Mouse (Mus musculus) heart, embryonic 11.5 days (tissue): Measurements from ENCODE around the gene Kcnh4. TPM values are rescaled to one million over a fixed set of nuclear protein-coding genes. Genes with fewer than 3 reads are reported as not detected.

Experiments used
- ATAC-seq: fragments of 200-750 bp; cut with Nextera tagmentation; replicated peaks from 2 replicates; pipeline ENCODE4 v1.8.0; 2017; ENCODE audit warnings: moderate library complexity; ENCODE audit not compliant: insufficient number of reproducible peaks, low FRiP score, low TSS enrichment
- H3K27ac ChIP-seq: fragments of 300-500 bp; sonication (generic); 2 replicates; pipeline ENCODE4 v1.5.1; 2014; ENCODE audit warnings: mild to moderate bottlenecking, low read depth, low read length
- H3K27me3 ChIP-seq: fragments of 300-500 bp; sonication (generic); 2 replicates; pipeline ENCODE4 v1.6.1; 2014; ENCODE audit warnings: mild to moderate bottlenecking, low read length, mixed read lengths; ENCODE audit not compliant: control insufficient read depth, insufficient read depth
- H3K36me3 ChIP-seq: fragments of 300-500 bp; sonication (generic); 2 replicates; pipeline ENCODE4 v1.6.1; 2014; ENCODE audit warnings: mild to moderate bottlenecking, low read length, moderate library complexity, mixed read lengths; ENCODE audit not compliant: control insufficient read depth, insufficient read depth
- H3K4me1 ChIP-seq: fragments of 300-500 bp; sonication (generic); 2 replicates; pipeline ENCODE4 v1.6.1; 2014; ENCODE audit warnings: low read length; ENCODE audit not compliant: control insufficient read depth, insufficient read depth
- H3K4me2 ChIP-seq: fragments of 300-500 bp; sonication (generic); 2 replicates; pipeline ENCODE4 v1.6.1; 2014; ENCODE audit warnings: mild to moderate bottlenecking, moderate library complexity
- H3K4me3 ChIP-seq: fragments of 300-500 bp; sonication (generic); 2 replicates; pipeline ENCODE4 v1.5.1; 2014; ENCODE audit warnings: low read depth, low read length
- H3K9ac ChIP-seq: fragments of 300-500 bp; sonication (generic); 2 replicates; pipeline ENCODE4 v1.6.1; 2014; ENCODE audit warnings: mild to moderate bottlenecking, low read depth, low read length, moderate library complexity
- H3K9me3 ChIP-seq: fragments of 300-500 bp; sonication (generic); replicated peaks from 2 replicates; pipeline ENCODE4 v1.6.1; 2016; ENCODE audit warnings: low read length; ENCODE audit not compliant: control insufficient read depth
- WGBS: fragments of 180-500 bp; shearing (Covaris S2); extraction: QIAGEN DNeasy Blood & Tissue Kit; methylation state at CpG from one replicate; pipeline ENCODE4 v1.1.7; 2014; ENCODE audit not compliant: insufficient replicate concordance; 5-methylcytosine and 5-hydroxymethylcytosine counted together
- polyA plus RNA-seq: library from polyadenylated mRNA; unstranded; fragments of >200 nt; fragmentation: Nextera tagmentation; extraction: Ambion mirVana; gene quantifications from 2 replicates; pipeline ENCODE4 v1.2.1, GENCODE M21; 2014

Gene Kcnh4
- polyA plus RNA-seq, 1 experiment from 2014 or later = not detected

GRCm38 (mm10) chr11:100714534-100714915 lies 45.2 kb downstream of the Kcnh4 start:
- peak overlapping the region; percentile 33 for H3K4me3 ChIP-seq
- peak overlapping the region; percentile 61 for H3K9ac ChIP-seq
- H3K36me3 ChIP-seq = peaks cover 16% of the 10 kb centered on the region
- no peaks in the 10 kb centered on the region for H3K9me3 ChIP-seq
- peaks cover 23% of the 10 kb centered on the region for H3K4me1 ChIP-seq
- no peaks in the 10 kb centered on the region for H3K27me3 ChIP-seq
- no peak; the same call in 1 of the 2 replicates for ATAC-seq
- peak overlapping the region; percentile 31 for H3K27ac ChIP-seq
- H3K4me2 ChIP-seq = peak overlapping the region; percentile 67
- 37% methylated on average over 6 of the region's 6 CpGs for WGBS

DNA sequence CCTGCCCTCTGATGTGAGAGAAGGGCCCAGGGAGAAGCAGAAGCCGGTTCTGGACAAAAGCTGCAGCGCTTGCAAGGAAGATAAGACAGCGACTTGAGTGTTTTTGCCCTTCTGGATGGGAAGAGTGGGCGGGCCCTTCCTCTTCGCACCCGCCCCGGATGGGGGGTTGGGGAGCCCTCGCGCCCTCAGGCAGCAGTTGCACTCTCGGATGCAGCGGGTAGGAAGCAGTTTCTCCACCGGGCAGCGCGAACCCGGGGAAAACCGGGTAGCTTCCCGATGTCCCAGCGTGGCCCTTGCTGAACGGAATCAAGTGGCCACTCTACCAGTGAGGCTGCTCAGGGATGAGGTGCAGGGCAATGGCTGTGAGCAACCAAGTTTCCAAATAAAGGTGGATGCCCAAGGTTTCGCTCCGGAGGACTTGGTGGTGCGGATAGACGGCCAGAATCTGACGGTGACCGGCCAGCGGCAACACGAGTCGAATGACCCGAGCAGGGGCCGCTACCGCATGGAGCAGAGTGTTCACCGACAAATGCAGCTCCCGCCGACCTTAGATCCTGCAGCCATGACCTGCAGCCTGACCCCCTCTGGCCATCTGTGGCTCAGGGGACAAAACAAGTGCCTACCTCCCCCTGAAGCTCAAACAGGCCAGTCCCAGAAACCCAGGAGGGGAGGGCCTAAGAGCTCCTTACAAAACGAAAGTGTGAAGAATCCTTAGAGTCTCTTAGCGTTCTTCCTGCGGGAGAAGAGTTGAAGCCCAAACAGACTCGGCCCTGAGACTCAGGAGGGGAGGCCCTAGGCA lies 45.8 kb downstream of the Kcnh4 start, which contains the start of gene Hspb9:
TSS of gene Hspb9 (plus strand) at position 116 of the 799 bp plus-strand sequence.
- peak within 1 kb of the TSS; percentile 33 for H3K4me3 ChIP-seq
- peak within 1 kb of the TSS; percentile 67 for H3K4me2 ChIP-seq
- H3K27me3 ChIP-seq = no peaks in the 10 kb centered on the region
- 0 out of 2 replicates have a peak, but pooled peaks have one; percentile 16 for ATAC-seq
- 3% methylated on average over 38 of the region's 38 CpGs for WGBS
- H3K27ac ChIP-seq = peak within 1 kb of the TSS; percentile 31
- H3K9me3 ChIP-seq = no peaks in the 10 kb centered on the region
- H3K9ac ChIP-seq = peak within 1 kb of the TSS; percentile 61
- H3K36me3 ChIP-seq = peaks cover 18% of the 10 kb centered on the region
- peaks cover 23% of the 10 kb centered on the region for H3K4me1 ChIP-seq

DNA sequence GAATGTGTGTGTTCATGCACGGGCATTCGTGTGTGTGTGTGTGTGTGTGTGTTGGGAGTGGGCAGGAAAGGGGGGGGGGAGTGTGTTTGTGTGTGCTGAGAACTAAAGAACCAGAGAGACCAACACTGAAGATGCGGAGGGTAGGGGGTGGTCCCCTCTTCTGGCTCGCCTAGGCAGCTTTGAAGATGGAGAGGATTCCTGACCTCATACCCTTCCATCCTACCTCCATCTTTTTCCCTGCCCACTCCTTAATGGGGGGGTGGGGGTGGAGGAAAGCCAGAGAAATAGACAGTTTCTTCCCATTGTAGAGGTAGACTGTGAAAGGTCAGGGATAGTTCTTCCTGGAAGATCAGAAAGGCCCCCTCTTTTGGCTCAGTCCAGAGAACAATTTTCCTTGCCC lies 46.6 kb downstream of the Kcnh4 start:
- peaks cover 19% of the 10 kb centered on the region for H3K36me3 ChIP-seq
- 61% methylated on average over 4 of the region's 4 CpGs for WGBS
- no peak overlapping the region for H3K9ac ChIP-seq

DNA sequence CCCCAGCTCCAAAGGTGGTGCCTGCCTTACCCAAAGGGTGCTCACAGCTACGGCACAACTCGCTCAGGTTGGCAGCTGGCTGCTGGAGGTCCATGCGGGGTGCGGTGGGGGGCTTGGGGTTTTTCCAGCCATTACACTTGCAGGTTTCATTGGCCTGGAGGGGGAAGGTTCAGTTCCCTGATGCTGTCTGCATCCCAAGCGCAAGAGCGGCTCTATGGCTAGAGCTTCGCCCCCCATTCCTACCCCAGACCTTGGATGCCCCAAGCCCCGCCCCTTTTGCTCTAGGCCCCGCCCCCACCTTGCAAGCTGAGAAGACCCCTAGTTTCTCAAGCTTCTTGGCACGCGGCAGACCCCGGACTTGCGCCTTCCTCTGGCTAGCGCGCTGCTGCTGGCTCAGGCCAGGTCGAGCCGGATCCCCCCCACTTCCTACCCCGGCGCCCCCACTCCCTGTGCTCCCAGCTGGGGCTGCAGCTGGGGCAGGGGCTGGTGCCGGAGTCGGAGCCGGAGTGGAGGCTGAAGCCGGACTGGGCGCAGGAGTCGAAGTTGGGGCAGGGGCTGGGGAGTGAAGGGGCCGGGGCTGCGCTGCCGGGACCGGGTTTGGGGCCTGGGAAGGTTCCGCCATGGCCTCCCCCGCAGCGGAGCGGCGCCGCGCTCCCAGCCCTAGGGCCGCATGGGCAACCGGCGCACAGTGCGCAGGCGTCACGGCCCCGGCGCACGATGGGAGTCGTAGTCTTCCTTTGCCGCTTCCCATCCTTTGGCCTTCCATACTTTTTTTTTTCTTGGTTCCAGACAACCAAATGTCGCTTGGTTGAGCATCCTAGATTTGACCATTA lies 47.7 kb downstream of the Kcnh4 start, which contains the start of gene Kat2a:
TSS of gene Kat2a (minus strand) at position 683 of the 833 bp plus-strand sequence.
- H3K36me3 ChIP-seq = peaks cover 14% of the 10 kb centered on the region; the same call in 1 of the 2 replicates
- H3K4me2 ChIP-seq = peak within 1 kb of the TSS; percentile 67
- peak within 1 kb of the TSS; percentile 36 for H3K27ac ChIP-seq
- peak within 1 kb of the TSS; percentile 92 for H3K9ac ChIP-seq
- 3% methylated on average over 48 of the region's 48 CpGs for WGBS
- H3K9me3 ChIP-seq = no peaks in the 10 kb centered on the region
- peaks cover 23% of the 10 kb centered on the region for H3K4me1 ChIP-seq
- H3K4me3 ChIP-seq = peak within 1 kb of the TSS; percentile 88
- peak; percentile 80 for ATAC-seq
- H3K27me3 ChIP-seq = no peaks in the 10 kb centered on the region

More for the DNA sequence above, 46.6 kb downstream of the Kcnh4 start:
- H3K27me3 ChIP-seq = no peaks in the 10 kb centered on the region
- no peak overlapping the region for H3K4me3 ChIP-seq
- no peak for ATAC-seq
- H3K27ac ChIP-seq = peak overlapping the region; percentile 31
- H3K9me3 ChIP-seq = no peaks in the 10 kb centered on the region
- H3K4me1 ChIP-seq = peaks cover 23% of the 10 kb centered on the region
- H3K4me2 ChIP-seq = peak overlapping the region; percentile 67

- Histone ChIP-seq H3K27ac (no peak overlapping the region), H3K9me3 (no peaks in the 10 kb centered on the region), H3K27me3 (no peaks in the 10 kb centered on the region), H3K4me2 (peak overlapping the region; percentile 62; the same call in 1 of the 2 replicates), H3K4me3 (no peak overlapping the region), H3K4me1 (peaks cover 23% of the 10 kb centered on the region), H3K9ac (no peak overlapping the region), H3K36me3 (peaks cover 13% of the 10 kb centered on the region)
- WGBS = 76% methylated on average over 4 of the region's 4 CpGs
- ATAC-seq = no peak
Observed at GRCm38 (mm10) chr11:100710977-100711376, 48.8 kb downstream of the Kcnh4 start.

DNA sequence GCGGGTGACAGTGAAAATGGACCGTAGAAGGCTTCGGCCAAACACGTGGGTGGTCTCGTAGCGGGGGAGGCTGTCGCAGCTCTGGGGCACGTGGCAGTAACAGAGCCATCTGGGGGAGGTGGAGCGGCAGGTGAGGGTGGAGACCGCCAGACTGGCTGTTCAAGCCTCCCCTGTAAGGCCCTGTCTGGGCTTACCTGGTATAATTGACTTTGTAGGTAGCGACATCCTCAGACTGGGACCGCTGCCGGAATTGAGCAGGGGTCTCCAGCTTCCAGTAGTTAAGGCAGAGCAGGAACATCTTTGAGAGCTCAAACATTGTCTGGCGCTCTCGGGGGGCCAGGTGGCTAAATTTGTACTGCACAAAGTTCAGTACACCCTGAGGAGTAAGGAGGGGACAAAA lies 49.2 kb downstream of the Kcnh4 start:
- Histone ChIP-seq H3K27me3 (no peaks in the 10 kb centered on the region), H3K36me3 (peaks cover 10% of the 10 kb centered on the region), H3K9me3 (no peaks in the 10 kb centered on the region), H3K4me3 (no peak overlapping the region), H3K4me1 (peaks cover 23% of the 10 kb centered on the region), H3K9ac (no peak overlapping the region), H3K27ac (no peak overlapping the region), H3K4me2 (no peak overlapping the region)
- 93% methylated on average over 15 of the region's 15 CpGs for WGBS
- no peak for ATAC-seq

DNA sequence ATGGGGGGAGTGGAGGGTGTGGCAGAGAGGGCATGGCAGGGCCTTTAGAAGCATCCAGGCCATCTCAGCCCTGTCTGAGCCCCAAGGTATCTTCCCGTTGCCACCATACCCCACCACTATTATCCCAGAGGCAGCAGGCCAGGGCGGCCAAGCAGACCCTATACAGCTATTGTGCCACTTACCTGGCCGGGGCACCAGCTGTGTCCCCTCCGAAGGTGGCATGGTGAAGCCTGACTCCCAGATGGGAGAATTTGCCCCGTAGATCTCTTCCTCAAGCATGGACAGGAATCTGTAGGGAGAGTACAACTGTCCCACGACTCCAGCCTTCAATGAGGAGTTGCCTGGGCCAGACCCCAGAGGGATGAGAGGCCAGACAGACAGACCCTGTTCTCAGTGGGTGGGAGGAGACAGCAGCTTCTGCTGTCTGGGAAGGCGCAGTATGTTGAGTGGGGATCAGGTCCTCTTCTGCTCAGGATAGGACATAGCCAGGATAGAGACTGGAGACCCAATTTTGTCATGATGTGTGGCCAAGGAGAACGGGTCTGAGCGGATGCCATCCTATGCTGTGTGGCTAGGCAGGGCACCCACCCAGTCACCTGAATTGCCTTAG lies 50.4 kb downstream of the Kcnh4 start:
- Histone ChIP-seq H3K4me1 (peaks cover 17% of the 10 kb centered on the region), H3K27me3 (no peaks in the 10 kb centered on the region), H3K9ac (no peak overlapping the region), H3K4me3 (no peak overlapping the region), H3K9me3 (no peaks in the 10 kb centered on the region), H3K4me2 (no peak overlapping the region), H3K36me3 (peaks cover 17% of the 10 kb centered on the region), H3K27ac (no peak overlapping the region)
- no peak for ATAC-seq
- WGBS = 91% methylated on average over 9 of the region's 9 CpGs

- WGBS = 92% methylated on average over 23 of the region's 23 CpGs
- Histone ChIP-seq H3K36me3 (peaks cover 17% of the 10 kb centered on the region), H3K4me3 (no peak overlapping the region), H3K4me2 (no peak overlapping the region), H3K27me3 (peaks cover 5% of the 10 kb centered on the region; the same call in 1 of the 2 replicates), H3K9ac (no peak overlapping the region), H3K4me1 (0 out of 2 replicates have a peak, but pooled peaks cover 9% of the 10 kb centered on the region), H3K9me3 (no peaks in the 10 kb centered on the region), H3K27ac (no peak overlapping the region)
- ATAC-seq = no peak
Observed at GRCm38 (mm10) chr11:100705095-100705747, 54.5 kb downstream of the Kcnh4 start.
